Mouse (Mus musculus): ENCODE results near the gene Trpm3. TPM values are rescaled to one million over a fixed set of nuclear protein-coding genes. Genes with fewer than 3 reads are reported as not detected.

Trpm3 gene
- total and polyA plus RNA-seq, 2 experiments from 2014 or later, result 0.52 to 0.95 TPM

- no peaks in the 10 kb centered on the region for H3K9me3 ChIP-seq (replicated peaks; ENCODE audit: control insufficient read depth, low read length)
- H3K9ac ChIP-seq (replicated peaks; ENCODE audit: low read depth, low read length), result no peak overlapping the region
- no peaks in the 10 kb centered on the region for H3K27me3 ChIP-seq (ENCODE audit: control insufficient read depth, insufficient read depth, low read length)
- DNase-seq (ENCODE audit: low spot score) (no peak), ATAC-seq (ENCODE audit: insufficient read depth, low read depth) (no peak)
- H3K4me2 ChIP-seq (ENCODE audit: low read depth, low read length), result no peak overlapping the region
- TF ChIP-seq CTCF (IDR thresholded peaks at IDR 0.05; ENCODE audit: low read depth), result no peak
- no peak for TF ChIP-seq EP300 (IDR thresholded peaks at IDR 0.05; ENCODE audit: low read depth)
- WGBS, result 65% methylated on average over 14 of the region's 14 CpGs
- no peak overlapping the region for H3K27ac ChIP-seq (ENCODE audit: low read depth)
- no peak overlapping the region for H3K4me3 ChIP-seq (ENCODE audit: low read depth, low read length)
- H3K36me3 ChIP-seq (replicated peaks; ENCODE audit: control insufficient read depth, insufficient read depth, low read length), result no peaks in the 10 kb centered on the region
- H3K4me1 ChIP-seq (ENCODE audit: control insufficient read depth, insufficient read depth), result no peaks in the 10 kb centered on the region
These were observed 517.8 kb downstream of the Trpm3 start for GRCm38 (mm10) chr19:22656466-22657215.

DNA sequence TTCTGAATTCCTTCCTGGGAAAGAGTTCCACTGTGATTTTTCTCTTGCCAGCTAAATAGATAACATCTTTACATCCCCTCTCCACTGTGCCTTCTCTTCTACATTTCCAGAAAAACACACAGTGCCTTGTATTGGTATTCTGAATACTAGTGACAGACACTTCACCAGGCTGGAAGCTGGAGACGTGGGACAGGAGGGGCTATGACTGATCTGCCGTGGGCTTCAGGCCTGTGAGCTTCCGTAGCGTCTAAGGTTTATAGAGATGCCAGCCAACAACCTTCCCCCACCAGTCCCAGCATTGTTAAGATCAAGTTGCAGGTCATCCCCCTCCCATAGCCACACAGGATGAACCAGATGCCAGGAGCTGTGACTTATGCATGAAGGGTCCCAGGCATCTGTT is 518.4 kb downstream of the Trpm3 start:
- no peaks in the 10 kb centered on the region for H3K9me3 ChIP-seq (replicated peaks; ENCODE audit: control insufficient read depth, low read length)
- H3K36me3 ChIP-seq (replicated peaks; ENCODE audit: control insufficient read depth, insufficient read depth, low read length), result no peaks in the 10 kb centered on the region
- H3K4me2 ChIP-seq (ENCODE audit: low read depth, low read length), result no peak overlapping the region
- WGBS, result 79% methylated on average over 4 of the region's 4 CpGs
- TF ChIP-seq CTCF (IDR thresholded peaks at IDR 0.05; ENCODE audit: low read depth), result no peak
- no peak for TF ChIP-seq EP300 (IDR thresholded peaks at IDR 0.05; ENCODE audit: low read depth)
- DNase-seq (ENCODE audit: low spot score), result no peak
- no peak overlapping the region for H3K4me3 ChIP-seq (ENCODE audit: low read depth, low read length)
- H3K27ac ChIP-seq (ENCODE audit: low read depth), result no peak overlapping the region
- ATAC-seq (ENCODE audit: insufficient read depth, low read depth), result no peak
- H3K9ac ChIP-seq (replicated peaks; ENCODE audit: low read depth, low read length), result no peak overlapping the region
- no peaks in the 10 kb centered on the region for H3K4me1 ChIP-seq (ENCODE audit: control insufficient read depth, insufficient read depth)
- no peaks in the 10 kb centered on the region for H3K27me3 ChIP-seq (ENCODE audit: control insufficient read depth, insufficient read depth, low read length)

DNA sequence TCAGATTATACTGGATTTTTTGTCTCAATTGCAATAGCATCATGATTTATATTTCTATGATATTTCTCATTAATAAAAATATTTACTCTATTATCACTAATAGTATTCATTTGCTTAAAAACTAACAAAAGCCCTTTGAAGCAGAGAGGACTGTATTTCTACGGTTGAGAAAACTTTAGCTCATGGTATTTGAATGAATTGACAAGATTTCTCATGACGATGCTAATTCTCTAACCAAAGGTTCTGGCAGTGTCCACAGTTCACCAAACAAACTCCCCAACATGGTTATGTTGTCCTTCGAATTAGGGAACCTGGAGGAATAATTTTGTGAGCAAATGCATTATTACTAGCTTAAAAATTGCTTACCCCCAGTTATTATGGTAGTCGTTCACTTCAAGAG is 526.6 kb downstream of the Trpm3 start:
- whole genome bisulfite sequencing, result 80% methylated on average over 4 of the region's 4 CpGs
- TF ChIP-seq CTCF (IDR thresholded peaks at IDR 0.05; ENCODE audit: low read depth) (no peak), EP300 (IDR thresholded peaks at IDR 0.05; ENCODE audit: low read depth) (no peak)

GRCm38 (mm10) chr19:22670222-22670621 is 531.4 kb downstream of the Trpm3 start:
- WGBS, result 83% methylated on average over 8 of the region's 8 CpGs
- TF ChIP-seq EP300 (IDR thresholded peaks at IDR 0.05; ENCODE audit: low read depth) (no peak), CTCF (IDR thresholded peaks at IDR 0.05; ENCODE audit: low read depth) (no peak)
- Histone ChIP-seq H3K27me3 (ENCODE audit: control insufficient read depth, insufficient read depth, low read length) (no peaks in the 10 kb centered on the region), H3K4me1 (ENCODE audit: control insufficient read depth, insufficient read depth) (no peaks in the 10 kb centered on the region), H3K9me3 (replicated peaks; ENCODE audit: control insufficient read depth, low read length) (no peaks in the 10 kb centered on the region), H3K36me3 (replicated peaks; ENCODE audit: control insufficient read depth, insufficient read depth, low read length) (no peaks in the 10 kb centered on the region), H3K9ac (replicated peaks; ENCODE audit: low read depth, low read length) (no peak overlapping the region), H3K27ac (ENCODE audit: low read depth) (no peak overlapping the region), H3K4me3 (ENCODE audit: low read depth, low read length) (no peak overlapping the region), H3K4me2 (ENCODE audit: low read depth, low read length) (no peak overlapping the region)
- DNase-seq (ENCODE audit: low spot score), result no peak
- no peak for ATAC-seq (ENCODE audit: insufficient read depth, low read depth)

More for the DNA sequence above, 526.6 kb downstream of the Trpm3 start:
- H3K27me3 ChIP-seq (ENCODE audit: control insufficient read depth, insufficient read depth, low read length), result no peaks in the 10 kb centered on the region
- no peak overlapping the region for H3K9ac ChIP-seq (replicated peaks; ENCODE audit: low read depth, low read length)
- no peaks in the 10 kb centered on the region for H3K36me3 ChIP-seq (replicated peaks; ENCODE audit: control insufficient read depth, insufficient read depth, low read length)
- no peaks in the 10 kb centered on the region for H3K9me3 ChIP-seq (replicated peaks; ENCODE audit: control insufficient read depth, low read length)
- no peak overlapping the region for H3K4me2 ChIP-seq (ENCODE audit: low read depth, low read length)
- H3K27ac ChIP-seq (ENCODE audit: low read depth), result no peak overlapping the region
- DNase-seq (ENCODE audit: low spot score) (no peak), ATAC-seq (ENCODE audit: insufficient read depth, low read depth) (no peak)
- no peak overlapping the region for H3K4me3 ChIP-seq (ENCODE audit: low read depth, low read length)
- no peaks in the 10 kb centered on the region for H3K4me1 ChIP-seq (ENCODE audit: control insufficient read depth, insufficient read depth)

GRCm38 (mm10) chr19:22672892-22673291 is 534.0 kb downstream of the Trpm3 start:
- 72% methylated on average over 3 of the region's 3 CpGs for WGBS
- H3K4me1 ChIP-seq (ENCODE audit: control insufficient read depth, insufficient read depth), result no peaks in the 10 kb centered on the region

DNA sequence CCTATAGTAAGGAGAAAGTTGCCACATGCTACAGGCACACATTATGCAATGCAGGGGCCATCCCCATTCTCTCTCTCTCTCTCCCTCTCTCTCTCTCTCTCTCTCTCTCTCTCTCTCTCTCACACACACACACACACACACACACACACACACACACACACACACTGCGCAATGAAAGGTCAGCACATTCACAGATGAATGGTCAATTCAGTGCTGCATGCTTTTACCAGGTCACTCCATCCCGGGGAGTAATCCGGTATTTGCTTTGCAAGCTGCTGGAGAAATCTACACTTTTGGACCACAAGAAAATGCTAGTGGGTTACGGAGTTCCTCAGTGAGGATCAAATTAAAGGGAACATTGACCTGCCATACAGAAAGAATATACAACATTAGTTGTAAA is 537.4 kb downstream of the Trpm3 start:
- no peak for TF ChIP-seq EP300 (IDR thresholded peaks at IDR 0.05; ENCODE audit: low read depth)
- TF ChIP-seq CTCF (IDR thresholded peaks at IDR 0.05; ENCODE audit: low read depth), result no peak
- Histone ChIP-seq H3K27ac (ENCODE audit: low read depth) (no peak overlapping the region), H3K9me3 (replicated peaks; ENCODE audit: control insufficient read depth, low read length) (no peaks in the 10 kb centered on the region), H3K4me2 (ENCODE audit: low read depth, low read length) (no peak overlapping the region), H3K36me3 (replicated peaks; ENCODE audit: control insufficient read depth, insufficient read depth, low read length) (no peaks in the 10 kb centered on the region), H3K9ac (replicated peaks; ENCODE audit: low read depth, low read length) (no peak overlapping the region), H3K4me3 (ENCODE audit: low read depth, low read length) (no peak overlapping the region), H3K4me1 (ENCODE audit: control insufficient read depth, insufficient read depth) (no peaks in the 10 kb centered on the region), H3K27me3 (ENCODE audit: control insufficient read depth, insufficient read depth, low read length) (no peaks in the 10 kb centered on the region)
- 86% methylated on average over 4 of the region's 4 CpGs for WGBS
- ATAC-seq (ENCODE audit: insufficient read depth, low read depth) (no peak), DNase-seq (ENCODE audit: low spot score) (no peak)

More at GRCm38 (mm10) chr19:22672892-22673291, 534.0 kb downstream of the Trpm3 start:
- Histone ChIP-seq H3K27ac (ENCODE audit: low read depth) (no peak overlapping the region), H3K9me3 (replicated peaks; ENCODE audit: control insufficient read depth, low read length) (no peaks in the 10 kb centered on the region), H3K27me3 (ENCODE audit: control insufficient read depth, insufficient read depth, low read length) (no peaks in the 10 kb centered on the region), H3K4me3 (ENCODE audit: low read depth, low read length) (no peak overlapping the region), H3K36me3 (replicated peaks; ENCODE audit: control insufficient read depth, insufficient read depth, low read length) (no peaks in the 10 kb centered on the region), H3K4me2 (ENCODE audit: low read depth, low read length) (no peak overlapping the region), H3K9ac (replicated peaks; ENCODE audit: low read depth, low read length) (no peak overlapping the region)
- no peak for ATAC-seq (ENCODE audit: insufficient read depth, low read depth)
- DNase-seq (ENCODE audit: low spot score), result no peak
- TF ChIP-seq EP300 (IDR thresholded peaks at IDR 0.05; ENCODE audit: low read depth) (no peak), CTCF (IDR thresholded peaks at IDR 0.05; ENCODE audit: low read depth) (no peak)
